Mouse (Mus musculus) ES-E14 (cell line): ENCODE data around the gene Shisa8. TPM values are rescaled to one million over a fixed set of nuclear protein-coding genes. Genes with fewer than 3 reads are reported as not detected.
A peak's percentile ranks its signal among the peaks of the same experiment; 100 is the strongest.
"Not testable (repeated sequence)": the region's sequence is repeated elsewhere in the genome, so short reads cannot be mapped to it uniquely, and the experiment has no call there.

Experiments used
- DNase-seq: peaks from one replicate; pipeline ENCODE4 v3.0.0-alpha.2; 2013; ENCODE audit warnings: low read depth, low spot score
- H3K27ac ChIP-seq: 2 replicates; pipeline ENCODE4 v1.5.1; 2012; ENCODE audit warnings: low read depth, mild to moderate bottlenecking, low read length, moderate library complexity, mixed read lengths; ENCODE audit not compliant: poor library complexity, insufficient read depth, severe bottlenecking
- H3K36me3 ChIP-seq: 2 replicates; pipeline ENCODE4 v1.6.1; 2012; ENCODE audit warnings: mild to moderate bottlenecking, low read length, moderate library complexity, mixed read lengths; ENCODE audit not compliant: control insufficient read depth, poor library complexity, insufficient read depth, severe bottlenecking
- H3K4me1 ChIP-seq, 2 experiments: fragments of 150-350 bp in 1 of 2; sonication (generic) in 1 of 2; 2 replicates each; pipeline ENCODE4 v1.6.1; 2012; ENCODE audit warnings: low read length in 2 of 2, mild to moderate bottlenecking in 1 of 2, mixed read lengths in 1 of 2; ENCODE audit not compliant: control insufficient read depth in 2 of 2, insufficient read depth in 2 of 2, poor library complexity in 1 of 2
- H3K4me3 ChIP-seq, 2 experiments: fragments of 150-350 bp in 1 of 2; sonication (generic) in 1 of 2; 2 replicates each; pipeline ENCODE4 v1.5.1; 2012; ENCODE audit warnings: low read length in 2 of 2, low read depth in 1 of 2, mild to moderate bottlenecking in 1 of 2, mixed read lengths in 1 of 2; ENCODE audit not compliant: insufficient read depth in 1 of 2, poor library complexity in 1 of 2, severe bottlenecking in 1 of 2
- H3K9ac ChIP-seq: 2 replicates; pipeline ENCODE4 v1.6.1; 2012; ENCODE audit warnings: low read depth, mild to moderate bottlenecking, low read length, mixed read lengths; ENCODE audit not compliant: poor library complexity, insufficient read depth, severe bottlenecking
- H3K9me3 ChIP-seq: fragments of 150-350 bp; sonication (generic); 2 replicates; pipeline ENCODE4 v1.6.1; 2012; ENCODE audit warnings: low read depth, mild to moderate bottlenecking, low read length; ENCODE audit not compliant: control insufficient read depth, insufficient read depth
- CHD2 ChIP-seq: IDR thresholded peaks from 2 replicates; pipeline ENCODE4 v1.6.1; 2014; ENCODE audit warnings: mild to moderate bottlenecking, low read depth, low read length, inconsistent platforms
- HCFC1 ChIP-seq: IDR thresholded peaks from 2 replicates; pipeline ENCODE4 v1.6.1; 2012; ENCODE audit warnings: low read length, inconsistent platforms, borderline replicate concordance; ENCODE audit not compliant: insufficient read depth
- MAFK ChIP-seq: IDR thresholded peaks from 2 replicates; pipeline ENCODE4 v1.6.1; 2014; ENCODE audit warnings: mild to moderate bottlenecking, low read depth, low read length, inconsistent platforms; ENCODE audit not compliant: insufficient read depth
- ZC3H11A ChIP-seq: IDR thresholded peaks from 2 replicates; pipeline ENCODE4 v1.6.1; 2012; ENCODE audit warnings: low read depth, mild to moderate bottlenecking, inconsistent platforms, low read length, borderline replicate concordance
- ZNF384 ChIP-seq: IDR thresholded peaks from 2 replicates; pipeline ENCODE4 v1.6.1; 2012; ENCODE audit warnings: low read depth, low read length, inconsistent platforms
- in situ Hi-C, 2 experiments: fragments of 600-800 bp; cut with MboI; formaldehyde crosslinking; loops; one replicate each; pipeline ENCODE4 v1.15.1; 2025; ENCODE audit warnings: low sequenced_read_pairs in 2 of 2, inconsistent platforms in 1 of 2; ENCODE audit not compliant: unreplicated experiment in 2 of 2
- total RNA-seq: library from RNA; depleted of rRNA; stranded (reverse); fragments of 300-350 nt; gene quantifications from 2 replicates; pipeline ENCODE4 v1.2.3, GENCODE M21; 2012

Gene Shisa8
- total RNA-seq, 1 experiment, result 4.1 TPM

DNA sequence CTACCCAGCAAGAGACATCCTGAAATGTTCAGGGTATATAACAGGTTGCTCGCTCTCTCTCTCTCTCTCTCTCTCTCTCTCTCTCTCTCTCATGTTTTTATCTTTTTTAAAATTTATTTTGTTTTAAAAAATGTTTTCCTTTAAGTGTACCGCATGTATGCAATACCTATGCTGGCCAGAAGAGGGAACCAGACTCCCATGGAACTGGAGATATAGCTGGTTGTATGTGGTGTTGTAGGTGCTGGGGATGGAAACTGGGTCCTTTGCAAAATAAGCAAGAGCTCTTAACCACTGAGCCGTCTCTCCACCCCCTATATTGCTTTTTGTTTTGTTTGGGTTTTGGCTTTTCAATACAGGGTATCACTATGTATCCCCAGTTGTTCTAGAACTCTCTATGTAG, 39.0 kb upstream of the Shisa8 start:
- TF ChIP-seq MAFK, result no peak
- peak; percentile 57; the same call in 1 of the 2 replicates for TF ChIP-seq ZC3H11A
- no peaks in the 10 kb centered on the region for H3K36me3 ChIP-seq
- no peaks in the 10 kb centered on the region for H3K9me3 ChIP-seq
- in situ Hi-C loops, result no loop called here
- H3K9ac ChIP-seq, result no peak overlapping the region
- no peak overlapping the region for H3K27ac ChIP-seq
- H3K4me1 ChIP-seq, result peaks cover 18 to 21% of the 10 kb centered on the region in 2 experiments
- H3K4me3 ChIP-seq, result no peak overlapping the region
- no peak for DNase-seq

DNA sequence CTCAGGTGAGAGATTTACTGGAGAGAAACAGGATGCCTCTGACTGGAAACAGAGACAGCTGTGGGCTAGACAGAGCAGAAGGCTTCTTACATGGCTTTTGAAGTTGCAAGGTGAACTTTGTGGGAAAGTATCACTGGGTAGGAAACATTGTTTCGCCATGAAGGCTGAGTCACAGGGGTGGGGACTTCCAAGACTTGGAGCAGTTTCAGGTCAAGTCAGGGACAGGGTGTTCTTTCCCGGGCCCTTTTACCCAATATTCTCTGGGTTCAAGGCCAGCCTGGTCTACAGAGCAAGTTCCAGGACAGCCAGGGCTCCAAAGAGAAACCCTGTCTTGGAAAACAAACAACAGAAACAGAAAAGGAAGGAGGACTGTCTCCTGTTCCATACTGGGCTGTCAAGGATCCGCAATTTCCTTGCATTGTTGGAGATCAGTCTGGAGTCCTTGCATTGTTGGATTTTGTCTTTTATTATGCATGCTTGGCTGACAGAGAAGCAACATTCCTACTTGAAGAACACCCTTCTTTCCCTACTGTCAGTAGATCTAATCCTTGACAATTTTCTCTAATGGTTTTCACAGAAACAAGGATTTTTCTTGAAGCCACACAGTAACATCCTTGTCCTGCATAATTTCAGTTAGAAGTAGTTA, 34.6 kb upstream of the Shisa8 start:
- TF ChIP-seq MAFK (peak; percentile 53; the same call in 1 of the 2 replicates), HCFC1 (no peak)
- Histone ChIP-seq H3K9ac (no peak overlapping the region), H3K4me1 (peaks cover 7% of the 10 kb centered on the region in 2 experiments; a peak in 3 of 4 replicates), H3K27ac (peak overlapping the region; percentile 96), H3K36me3 (no peaks in the 10 kb centered on the region; the same call in 1 of the 2 replicates), H3K4me3 (no peak overlapping the region), H3K9me3 (no peaks in the 10 kb centered on the region)
- in situ Hi-C loops, result loop anchor here in 1 of 2 experiments (25.0 kb wide), 1 partner anchor 185 kb away; the partner anchor contains the start of genes 4930407I10Rik and Mei1
- DNase-seq, result no peak

DNA sequence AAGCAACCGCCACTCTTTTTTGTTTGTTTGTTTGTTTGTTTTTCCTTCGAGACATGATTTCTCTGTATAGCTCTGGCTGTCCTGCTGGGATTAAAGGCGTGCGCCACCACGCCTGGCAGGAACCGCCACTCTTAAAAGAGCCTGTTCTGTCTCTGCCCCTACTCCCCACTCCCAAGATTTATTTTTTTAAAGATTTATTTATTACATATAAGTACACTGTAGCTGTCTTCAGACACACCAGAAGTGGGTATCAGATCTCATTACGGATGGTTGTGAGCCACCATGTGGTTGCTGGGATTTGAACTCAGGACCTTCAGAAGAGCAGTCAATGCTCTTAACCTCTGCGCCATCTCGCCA, 32.2 kb upstream of the Shisa8 start:
- in situ Hi-C loops, result loop anchor here in 1 of 2 experiments (25.0 kb wide), 1 partner anchor 182 kb away; the partner anchor contains the start of genes 4930407I10Rik and Mei1
- DNase-seq, H3K4me1 ChIP-seq, H3K9me3 ChIP-seq, H3K36me3 ChIP-seq: not testable (repeated sequence)
- Histone ChIP-seq H3K4me3 (peak overlapping the region; percentile 85 to 92), H3K9ac (peak overlapping the region; percentile 93), H3K27ac (peak overlapping the region; percentile 94)

DNA sequence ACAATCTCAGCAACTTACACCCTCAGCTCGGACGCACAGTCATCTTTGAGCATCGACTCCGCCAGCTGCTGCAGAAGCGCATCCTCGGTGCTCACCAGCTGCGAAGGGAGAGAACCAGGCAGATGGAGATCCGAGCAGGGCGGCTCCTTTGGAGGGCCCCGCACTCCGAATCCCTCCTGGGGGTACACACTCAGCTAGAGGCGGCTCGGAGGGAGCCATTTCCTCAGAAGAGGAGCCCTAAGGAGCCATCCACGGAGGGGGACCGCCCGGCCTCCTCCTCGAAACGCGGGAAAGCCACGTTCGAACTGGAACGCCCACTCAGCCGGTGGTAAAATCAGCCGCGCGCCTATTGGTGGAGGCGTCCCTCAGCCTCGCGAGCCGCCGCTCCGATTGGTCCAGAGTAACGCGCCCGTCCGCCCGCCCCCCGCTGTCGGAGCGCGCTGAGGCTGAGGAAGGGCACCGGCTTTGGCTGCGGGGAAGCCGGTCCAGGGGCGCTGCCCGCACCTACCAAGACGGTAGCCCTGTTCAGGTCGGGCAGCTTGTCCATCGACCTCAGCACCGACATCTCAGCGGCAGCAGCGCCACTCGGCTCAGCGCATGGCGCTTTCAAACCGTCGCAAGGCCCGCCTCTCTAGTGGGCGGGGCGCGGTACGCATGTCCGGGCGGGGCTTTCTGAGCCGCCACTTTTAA, 31.6 kb upstream of the Shisa8 start, which contains the start of gene Cenpm:
Gene Cenpm, minus strand, starts transcription at position 634 of the 690 bp plus-strand sequence.
- in situ Hi-C loops, result loop anchor here in 1 of 2 experiments (25.0 kb wide), 1 partner anchor 182 kb away; the partner anchor contains the start of genes 4930407I10Rik and Mei1
- H3K4me1 ChIP-seq, result peaks cover 8 to 9% of the 10 kb centered on the region in 2 experiments; a peak in 3 of 4 replicates
- peak within 1 kb of the TSS; percentile 96 for H3K27ac ChIP-seq
- peak within 1 kb of the TSS; percentile 85 to 92 for H3K4me3 ChIP-seq
- DNase-seq, result peak; percentile 83
- H3K9ac ChIP-seq, result peak within 1 kb of the TSS; percentile 93
- H3K36me3 ChIP-seq, result peaks cover 9% of the 10 kb centered on the region; the same call in 1 of the 2 replicates
- no peak for TF ChIP-seq HCFC1
- TF ChIP-seq ZNF384, result no peak
- no peak for TF ChIP-seq MAFK
- no peak for TF ChIP-seq CHD2
- TF ChIP-seq ZC3H11A, result no peak
- no peaks in the 10 kb centered on the region for H3K9me3 ChIP-seq
